Mouse (Mus musculus) spleen, adult 12 weeks (tissue): ENCODE data around the gene Sypl.

Experiments
- DNase-seq: peaks from one replicate; pipeline ENCODE4 v3.0.0; 2022; ENCODE audit warnings: low spot score

Sypl gene

GRCm38 (mm10) chr12:33003339-33003965 lies 49.8 kb downstream of the Sypl start:
- DNase-seq, result no peak

GRCm38 (mm10) chr12:33005858-33006257 lies 52.2 kb downstream of the Sypl start:
- no peak for DNase-seq

GRCm38 (mm10) chr12:33007176-33007575 lies 53.5 kb downstream of the Sypl start:
- no peak for DNase-seq

GRCm38 (mm10) chr12:33008305-33009110 lies 54.8 kb downstream of the Sypl start:
- DNase-seq, result no peak

- DNase-seq, result no peak
Measured at GRCm38 (mm10) chr12:33009206-33009966, 55.7 kb downstream of the Sypl start.

GRCm38 (mm10) chr12:33010026-33010425 lies 56.3 kb downstream of the Sypl start:
- DNase-seq, result peak; percentile 43

- DNase-seq, result no peak
Measured at GRCm38 (mm10) chr12:33014050-33014796, 60.5 kb downstream of the Sypl start.

GRCm38 (mm10) chr12:33015103-33015502 lies 61.4 kb downstream of the Sypl start:
- no peak for DNase-seq

- no peak for DNase-seq
Measured at GRCm38 (mm10) chr12:33016824-33017705, 63.4 kb downstream of the Sypl start.

GRCm38 (mm10) chr12:33018601-33019000 lies 64.9 kb downstream of the Sypl start:
- no peak for DNase-seq

GRCm38 (mm10) chr12:33020011-33020410 lies 66.3 kb downstream of the Sypl start:
- no peak for DNase-seq

- no peak for DNase-seq
Measured at GRCm38 (mm10) chr12:33021140-33021539, 67.4 kb downstream of the Sypl start.

- DNase-seq, result no peak
Measured at GRCm38 (mm10) chr12:33021751-33022150, 68.1 kb downstream of the Sypl start.

GRCm38 (mm10) chr12:33024524-33024923 lies 70.8 kb downstream of the Sypl start:
- no peak for DNase-seq

- DNase-seq, result peak; percentile 43
Measured at GRCm38 (mm10) chr12:33027093-33027492, 73.4 kb downstream of the Sypl start.

- no peak for DNase-seq
Measured at GRCm38 (mm10) chr12:33028109-33028691, 74.5 kb downstream of the Sypl start.

- no peak for DNase-seq
Measured at GRCm38 (mm10) chr12:33028708-33029107, 75.0 kb downstream of the Sypl start.
